Comparison of ENCODE assay signal across 10 mouse cellular contexts in genomic region chr8:39297548-39298306, GRCm38 (mm10).
DNase-seq lines count a peak whose midpoint lies in the region; ATAC-seq and TF ChIP-seq lines count a peak whose summit lies in the region.
"Had no signal": no experiment of that assay in that cellular context is flagged by ENCODE, and none has a peak within 500 bp of the region (broad histone marks: within the 10 kb centered on the region; RNA-seq: fewer than 3 reads in every experiment).

No protein-coding gene starts in this region.

- WGBS in lung, postnatal 0 days, result 11% methylated on average over 12 of the region's 12 CpGs
- 26% methylated on average over 12 of the region's 12 CpGs for WGBS in hindbrain, embryonic 12.5 days
- WGBS in limb, embryonic 13.5 days, result 17% methylated on average over 12 of the region's 12 CpGs
- WGBS in neural tube, embryonic 15.5 days, result 20% methylated on average over 12 of the region's 12 CpGs

- intact Hi-C loops in gastrocnemius, postnatal 14 days (cut with DNase I; ENCODE audit: low total_unique reads), result no loop called here

- no peak overlapping the region for H3K4me3 ChIP-seq in lung, postnatal 0 days (ENCODE audit: low read depth, low read length)
- no peak overlapping the region for H3K4me3 ChIP-seq in hindbrain, embryonic 12.5 days
- no peak overlapping the region for H3K4me3 ChIP-seq in limb, embryonic 13.5 days
- H3K4me3 ChIP-seq in neural tube, embryonic 15.5 days (replicated peaks), result no peak overlapping the region

- no peak for TF ChIP-seq EP300 in lung, postnatal 0 days (IDR thresholded peaks at IDR 0.05)

- peak overlapping the region; percentile 36 for H3K4me2 ChIP-seq in lung, postnatal 0 days (replicated peaks; ENCODE audit: low read depth, low read length)
- peak overlapping the region; percentile 15 for H3K4me2 ChIP-seq in hindbrain, embryonic 12.5 days (replicated peaks)
- peak overlapping the region; percentile 38 for H3K4me2 ChIP-seq in limb, embryonic 13.5 days (replicated peaks)
- H3K4me2 ChIP-seq in neural tube, embryonic 15.5 days, result peak overlapping the region; percentile 21

- H3K9ac ChIP-seq in lung, postnatal 0 days (replicated peaks; ENCODE audit: low read depth), result no peak overlapping the region
- H3K9ac ChIP-seq in hindbrain, embryonic 12.5 days, result no peak overlapping the region
- no peak overlapping the region for H3K9ac ChIP-seq in limb, embryonic 13.5 days
- no peak overlapping the region for H3K9ac ChIP-seq in neural tube, embryonic 15.5 days (replicated peaks)

- no peaks in the 10 kb centered on the region for H3K4me1 ChIP-seq in lung, postnatal 0 days (ENCODE audit: insufficient read depth, low read depth, low read length)
- H3K4me1 ChIP-seq in hindbrain, embryonic 12.5 days, result no peaks in the 10 kb centered on the region
- H3K4me1 ChIP-seq in limb, embryonic 13.5 days, result peaks cover 8% of the 10 kb centered on the region; the same call in 1 of the 2 replicates
- 0 out of 2 replicates have a peak, but pooled peaks cover 5% of the 10 kb centered on the region for H3K4me1 ChIP-seq in neural tube, embryonic 15.5 days

- TF ChIP-seq CTCF in lung, postnatal 0 days (IDR thresholded peaks at IDR 0.05), result no peak

- peak; percentile 17 for DNase-seq in lung, postnatal 0 days (ENCODE audit: low spot score)
- no peak for DNase-seq in lung, postnatal 14 days
- no peak for DNase-seq in gastrocnemius, postnatal 14 days
- DNase-seq in right cerebral cortex, postnatal 36 days (ENCODE audit: low spot score in 2 of 2), result no peak
- DNase-seq: thymus, adult 2 months had no signal

- ATAC-seq in lung, postnatal 0 days, result no peak
- ATAC-seq in hindbrain, embryonic 12.5 days (ENCODE audit: low FRiP score), result no peak
- no peak for ATAC-seq in limb, embryonic 13.5 days (ENCODE audit: low FRiP score, low read depth)
- ATAC-seq in neural tube, embryonic 15.5 days (ENCODE audit: low FRiP score), result no peak
- ATAC-seq in activated CD4-positive, CD25-positive, alpha-beta regulatory T cell, adult 4 months, result no peak
- ATAC-seq: Patski had no signal

- no peaks in the 10 kb centered on the region for H3K9me3 ChIP-seq in lung, postnatal 0 days (ENCODE audit: low read length)
- no peaks in the 10 kb centered on the region for H3K9me3 ChIP-seq in hindbrain, embryonic 12.5 days (replicated peaks)
- no peaks in the 10 kb centered on the region for H3K9me3 ChIP-seq in limb, embryonic 13.5 days
- no peaks in the 10 kb centered on the region for H3K9me3 ChIP-seq in neural tube, embryonic 15.5 days (replicated peaks)

- H3K27ac ChIP-seq in lung, postnatal 0 days (ENCODE audit: low read length), result no peak overlapping the region
- H3K27ac ChIP-seq in hindbrain, embryonic 12.5 days, result no peak overlapping the region
- no peak overlapping the region for H3K27ac ChIP-seq in limb, embryonic 13.5 days
- no peak overlapping the region for H3K27ac ChIP-seq in neural tube, embryonic 15.5 days (replicated peaks)

- H3K36me3 ChIP-seq in lung, postnatal 0 days (ENCODE audit: insufficient read depth, low read length), result no peaks in the 10 kb centered on the region
- H3K36me3 ChIP-seq in hindbrain, embryonic 12.5 days, result no peaks in the 10 kb centered on the region
- no peaks in the 10 kb centered on the region for H3K36me3 ChIP-seq in limb, embryonic 13.5 days
- no peaks in the 10 kb centered on the region for H3K36me3 ChIP-seq in neural tube, embryonic 15.5 days

- H3K27me3 ChIP-seq in lung, postnatal 0 days (replicated peaks; ENCODE audit: insufficient read depth, low read length), result no peaks in the 10 kb centered on the region
- H3K27me3 ChIP-seq in hindbrain, embryonic 12.5 days, result no peaks in the 10 kb centered on the region
- no peaks in the 10 kb centered on the region for H3K27me3 ChIP-seq in limb, embryonic 13.5 days
- no peaks in the 10 kb centered on the region for H3K27me3 ChIP-seq in neural tube, embryonic 15.5 days (replicated peaks)
